Mouse (Mus musculus) G1E-ER4 (cell line): ENCODE data around the gene Rab39b. TPM values are rescaled to one million over a fixed set of nuclear protein-coding genes. Genes with fewer than 3 reads are reported as not detected.

Experiments
- GATA1 ChIP-seq: IDR thresholded peaks from one replicate; pipeline ENCODE4 v1.8.0; 2012; ENCODE audit warnings: low read length, inconsistent platforms
- polyA plus RNA-seq: library from polyadenylated mRNA; stranded (reverse); fragments of >175 nt; gene quantifications from 2 replicates; pipeline ENCODE4 v1.2.3, GENCODE M21; 2012

Rab39b gene
- not detected in 2 replicates for polyA plus RNA-seq

DNA sequence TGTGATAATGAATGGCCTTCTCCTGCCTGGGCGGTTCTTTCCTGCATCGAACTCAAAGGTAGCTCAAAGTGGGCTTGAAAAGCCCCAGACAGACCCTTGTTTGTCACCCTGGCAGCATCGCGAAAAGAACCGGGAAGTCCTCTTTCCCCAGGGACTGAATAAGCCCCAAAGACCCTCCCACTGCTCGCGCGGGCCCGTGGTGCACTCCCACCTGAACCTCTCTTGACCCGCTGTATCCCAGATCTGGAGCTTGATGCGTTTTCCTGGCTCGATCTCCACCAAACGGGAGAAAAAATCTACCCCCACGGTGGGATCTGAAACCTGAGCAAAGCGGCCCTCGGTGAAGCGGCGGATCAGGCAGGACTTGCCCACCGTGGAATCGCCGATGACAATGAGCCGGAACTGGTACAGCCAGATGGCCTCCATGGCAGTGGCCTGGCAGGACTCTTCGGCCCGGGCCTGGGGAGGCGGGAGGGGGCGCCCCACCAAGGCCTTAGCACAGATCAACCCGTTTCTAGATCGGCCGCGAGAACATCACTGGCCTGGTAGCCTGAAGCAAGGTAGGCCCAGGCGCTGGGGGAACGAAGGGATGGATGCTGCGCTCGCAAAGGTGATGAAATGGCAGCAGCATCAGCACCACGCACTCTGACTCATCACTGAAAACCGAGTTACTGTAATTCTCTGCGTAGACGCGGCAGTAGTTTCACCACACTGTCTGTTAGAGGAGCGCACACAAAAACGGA, at the start of gene Rab39b:
Gene Rab39b (minus strand): TSS at position 650 of the 743 bp plus-strand sequence.
- TF ChIP-seq GATA1: no peak

DNA sequence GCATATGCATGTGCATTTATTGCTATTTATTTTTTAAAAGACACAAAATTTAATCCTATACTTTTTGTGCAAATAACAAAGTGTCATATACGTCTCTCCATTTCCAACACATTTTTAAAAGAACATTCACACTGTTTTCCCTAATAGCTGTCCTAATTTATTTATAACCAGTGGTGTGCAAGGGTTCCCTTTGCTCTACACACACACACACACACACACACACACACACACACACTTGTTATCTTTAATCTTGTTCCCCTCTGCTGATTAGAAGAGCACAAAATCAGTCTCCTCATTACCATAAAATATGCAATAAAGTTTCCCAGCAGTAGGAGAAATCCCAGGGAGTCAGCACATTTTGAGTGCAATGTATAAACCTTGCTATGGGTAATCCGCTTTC, 508 bp upstream of the Rab39b start:
- TF ChIP-seq GATA1: no peak

Other genes with a start within 250 kb of the Rab39b start
- 1.2 and 2.7 TPM in 2 replicates for gene Fundc2, start 195.8 kb downstream of the Rab39b start, polyA plus RNA-seq
- gene F8, start 195.6 kb downstream of the Rab39b start, polyA plus RNA-seq: 0.01 and 0.03 TPM in 2 replicates
- 3.0 and 3.9 TPM in 2 replicates for gene Cmc4, start 161.6 kb downstream of the Rab39b start, polyA plus RNA-seq
- 0.62 and 0.77 TPM in 2 replicates for gene Mtcp1, start 161.6 kb downstream of the Rab39b start, polyA plus RNA-seq
- 0.43 and 0.58 TPM in 2 replicates for gene Brcc3, start 161.6 kb downstream of the Rab39b start, polyA plus RNA-seq
- 3.0 and 3.7 TPM in 2 replicates for gene Vbp1, start 63.9 kb downstream of the Rab39b start, polyA plus RNA-seq